37 mouse cellular contexts compared by ENCODE assay signal in genomic region chr10:79628377-79628776, GRCm38 (mm10). TPM values are rescaled to one million over a fixed set of nuclear protein-coding genes. Genes with fewer than 3 reads are reported as not detected.
DNase-seq lines count a peak whose midpoint lies in the region; ATAC-seq lines count a peak whose summit lies in the region.
"Had no signal": no experiment of that assay in that cellular context is flagged by ENCODE, and none has a peak within 500 bp of the region (broad histone marks: within the 10 kb centered on the region; RNA-seq: fewer than 3 reads in every experiment).

No protein-coding gene starts in this region.

- no peak overlapping the region for H3K4me2 ChIP-seq in forebrain, embryonic 15.5 days (replicated peaks)
- no peak overlapping the region for H3K4me2 ChIP-seq in forebrain, embryonic 16.5 days (ENCODE audit: low read length)
- H3K4me2 ChIP-seq: embryonic facial prominence, embryonic 13.5 days; heart, embryonic 12.5 days; heart, embryonic 15.5 days; hindbrain, embryonic 12.5 days; hindbrain, embryonic 15.5 days; intestine, embryonic 15.5 days had no signal

- no peaks in the 10 kb centered on the region for H3K27me3 ChIP-seq in forebrain, embryonic 15.5 days
- no peaks in the 10 kb centered on the region for H3K27me3 ChIP-seq in forebrain, embryonic 10.5 days (ENCODE audit: poor library complexity, severe bottlenecking)
- H3K27me3 ChIP-seq in forebrain, embryonic 16.5 days (replicated peaks; ENCODE audit: control insufficient read depth, insufficient read depth, low read length) = no peaks in the 10 kb centered on the region
- H3K27me3 ChIP-seq: embryonic facial prominence, embryonic 13.5 days; hindbrain, embryonic 12.5 days; hindbrain, embryonic 15.5 days; intestine, embryonic 15.5 days had no signal

- 62% methylated on average over 5 of the region's 5 CpGs for WGBS in forebrain, embryonic 15.5 days
- 90% methylated on average over 5 of the region's 5 CpGs for WGBS in forebrain, embryonic 10.5 days
- WGBS in forebrain, embryonic 16.5 days = 55% methylated on average over 5 of the region's 5 CpGs

- H3K4me1 ChIP-seq in forebrain, embryonic 15.5 days = peaks cover 29% of the 10 kb centered on the region
- peaks cover 2% of the 10 kb centered on the region; the same call in 1 of the 2 replicates for H3K4me1 ChIP-seq in forebrain, embryonic 10.5 days
- peaks cover 7% of the 10 kb centered on the region for H3K4me1 ChIP-seq in forebrain, embryonic 16.5 days (replicated peaks; ENCODE audit: control insufficient read depth, insufficient read depth, low read length)
- H3K4me1 ChIP-seq: embryonic facial prominence, embryonic 13.5 days; heart, embryonic 12.5 days; heart, embryonic 15.5 days; hindbrain, embryonic 12.5 days; intestine, embryonic 15.5 days had no signal

- no peak overlapping the region for H3K27ac ChIP-seq in forebrain, embryonic 15.5 days (replicated peaks)
- no peak overlapping the region for H3K27ac ChIP-seq in forebrain, embryonic 10.5 days
- peak overlapping the region; percentile 39; the same call in 1 of the 2 replicates for H3K27ac ChIP-seq in forebrain, embryonic 16.5 days (ENCODE audit: low read length)
- H3K27ac ChIP-seq: embryonic facial prominence, embryonic 10.5 days; embryonic facial prominence, embryonic 13.5 days; gastrocnemius, adult 2 months; heart, embryonic 15.5 days; hindbrain, embryonic 12.5 days; hindbrain, embryonic 15.5 days; intestine, embryonic 15.5 days had no signal

- ATAC-seq in forebrain, embryonic 15.5 days (replicated peaks) = 0 out of 2 replicates have a peak, but pooled peaks have one; percentile 12
- peak; percentile 74 for ATAC-seq in forebrain, embryonic 16.5 days
- ATAC-seq: intestine, embryonic 15.5 days; Patski had no signal

- no peak overlapping the region for H3K9ac ChIP-seq in forebrain, embryonic 15.5 days (replicated peaks)
- H3K9ac ChIP-seq in forebrain, embryonic 16.5 days (replicated peaks; ENCODE audit: low read depth, low read length) = no peak overlapping the region
- H3K9ac ChIP-seq: embryonic facial prominence, embryonic 13.5 days; heart, embryonic 12.5 days; heart, embryonic 15.5 days; hindbrain, embryonic 12.5 days; hindbrain, embryonic 15.5 days; intestine, embryonic 15.5 days had no signal

- peak; percentile 47 to 62 for DNase-seq in cerebellum, postnatal 14 days
- no peak for DNase-seq in cerebellum, adult 11-12 months
- no peak for DNase-seq in forebrain, embryonic 10.5 days (ENCODE audit: extremely low spot score, low spot score)
- DNase-seq in left cerebral cortex, postnatal 4 days = peak; percentile 53
- DNase-seq in left cerebral cortex, adult 18-20 months (ENCODE audit: low spot score in 2 of 2) = no peak
- DNase-seq in heart, adult 11 months = no peak
- DNase-seq: adrenal gland, postnatal 10 days; adrenal gland, postnatal 36 days; B cell, adult 2 months; cerebellum, adult 11 months; cerebellum, adult 8-10 months; cerebellum, postnatal 36 days; embryo, embryonic 11 days; gastrocnemius, adult 2 months; gastrocnemius, postnatal 14 days; heart, adult 18-20 months; heart, postnatal 10 days; heart, postnatal 36 days; kidney, adult 11 months; kidney, adult 8-10 months had no signal

- no peaks in the 10 kb centered on the region for H3K9me3 ChIP-seq in forebrain, embryonic 15.5 days
- H3K9me3 ChIP-seq in forebrain, embryonic 10.5 days = no peaks in the 10 kb centered on the region; the same call in 1 of the 2 replicates
- H3K9me3 ChIP-seq in forebrain, embryonic 16.5 days (ENCODE audit: control insufficient read depth, low read length) = no peaks in the 10 kb centered on the region
- H3K9me3 ChIP-seq: embryonic facial prominence, embryonic 10.5 days; embryonic facial prominence, embryonic 13.5 days; G1E; heart, embryonic 12.5 days; heart, embryonic 15.5 days; hindbrain, embryonic 15.5 days; intestine, embryonic 15.5 days had no signal

- intact Hi-C loops in left cerebral cortex, postnatal 4 days (cut with DNase I) = no loop called here

- H3K36me3 ChIP-seq in forebrain, embryonic 15.5 days = no peaks in the 10 kb centered on the region
- H3K36me3 ChIP-seq in forebrain, embryonic 10.5 days (replicated peaks) = peaks cover 6% of the 10 kb centered on the region; the same call in 1 of the 2 replicates
- no peaks in the 10 kb centered on the region for H3K36me3 ChIP-seq in forebrain, embryonic 16.5 days (ENCODE audit: control insufficient read depth, insufficient read depth)
- H3K36me3 ChIP-seq: G1E; heart, embryonic 12.5 days; heart, embryonic 15.5 days; hindbrain, embryonic 15.5 days; intestine, embryonic 15.5 days had no signal

- H3K4me3 ChIP-seq in forebrain, embryonic 15.5 days = no peak overlapping the region
- no peak overlapping the region for H3K4me3 ChIP-seq in forebrain, embryonic 10.5 days
- H3K4me3 ChIP-seq in forebrain, embryonic 16.5 days (replicated peaks; ENCODE audit: low read length) = no peak overlapping the region
- H3K4me3 ChIP-seq: embryonic facial prominence, embryonic 10.5 days; embryonic facial prominence, embryonic 13.5 days; erythroblast, embryonic 14.5 days; gastrocnemius, adult 2 months; heart, embryonic 12.5 days; heart, embryonic 15.5 days; hindbrain, embryonic 12.5 days; hindbrain, embryonic 15.5 days; intestine, embryonic 15.5 days had no signal

RNA-seq across cellular contexts. Expression of gene Shc2, which starts 9.3 kb away (rescaled TPM):
- polyA plus RNA-seq in forebrain, embryonic 15.5 days (2015; fragmentation: Nextera tagmentation; extraction: Ambion mirVana) = 15.1 and 15.3 TPM in 2 replicates
- 9.5 and 12.4 TPM in 2 replicates for polyA plus RNA-seq in forebrain, embryonic 10.5 days (2016; fragmentation: Nextera tagmentation; extraction: Ambion mirVana)
- total RNA-seq in left cerebral cortex, postnatal 4 days (2021) = 10 to 100 TPM; 46.0 to 49.8 TPM
- total RNA-seq in left cerebral cortex, adult 18-20 months (2021) = 10 to 100 TPM; 44.3 to 50.1 TPM
- polyA plus RNA-seq in forebrain, embryonic 16.5 days (2015; fragmentation: Nextera tagmentation; extraction: Ambion mirVana) = 12.3 and 16.0 TPM in 2 replicates
- total RNA-seq: CH12.LX had no signal
- polyA plus RNA-seq: erythroblast, embryonic 14.5 days; G1E had no signal

RNA-seq across cellular contexts. Expression of gene C2cd4c, which starts 14.6 kb away (rescaled TPM):
- 0.22 and 0.27 TPM in 2 replicates for polyA plus RNA-seq in forebrain, embryonic 15.5 days (2015; fragmentation: Nextera tagmentation; extraction: Ambion mirVana)
- polyA plus RNA-seq in forebrain, embryonic 10.5 days (2016; fragmentation: Nextera tagmentation; extraction: Ambion mirVana) = not detected in 2 replicates
- total RNA-seq in left cerebral cortex, postnatal 4 days (2021) = 10 to 100 TPM; 20.7 to 24.4 TPM
- 10 to 100 TPM; 16.7 to 18.6 TPM for total RNA-seq in left cerebral cortex, adult 18-20 months (2021)
- polyA plus RNA-seq in forebrain, embryonic 16.5 days (2015; fragmentation: Nextera tagmentation; extraction: Ambion mirVana) = 0.25 and 0.32 TPM in 2 replicates
- total RNA-seq: G1E; heart, postnatal 10 days had no signal
- polyA plus RNA-seq: embryonic facial prominence, embryonic 10.5 days; embryonic facial prominence, embryonic 13.5 days; erythroblast, embryonic 14.5 days; G1E; heart, embryonic 12.5 days; heart, embryonic 15.5 days; Patski had no signal

RNA-seq across cellular contexts. Expression of gene Odf3l2, which starts 17.2 kb away (rescaled TPM):
- 0.32 TPM in 1 of 2 replicates, not detected in the other for polyA plus RNA-seq in forebrain, embryonic 15.5 days (2015; fragmentation: Nextera tagmentation; extraction: Ambion mirVana)
- not detected in 2 replicates for polyA plus RNA-seq in forebrain, embryonic 10.5 days (2016; fragmentation: Nextera tagmentation; extraction: Ambion mirVana)
- under 1 TPM; 0.38 to 0.40 TPM for total RNA-seq in left cerebral cortex, postnatal 4 days (2021)
- total RNA-seq in left cerebral cortex, adult 18-20 months (2021) = under 1 TPM in 1 of 2 experiments, not detected in 1; 0.82 TPM
- polyA plus RNA-seq in forebrain, embryonic 16.5 days (2015; fragmentation: Nextera tagmentation; extraction: Ambion mirVana) = 0.28 TPM in 1 of 2 replicates, not detected in the other
- total RNA-seq: adrenal gland, adult 18-20 months; adrenal gland, postnatal 10 days; adrenal gland, postnatal 36 days; CH12.LX; gastrocnemius, postnatal 4 days; heart, adult 18-20 months; heart, postnatal 10 days; heart, postnatal 36 days had no signal
- polyA plus RNA-seq: embryonic facial prominence, embryonic 10.5 days; embryonic facial prominence, embryonic 13.5 days; erythroblast, embryonic 14.5 days; G1E; heart, embryonic 12.5 days; heart, embryonic 15.5 days; hindbrain, embryonic 12.5 days; intestine, embryonic 15.5 days; Patski had no signal

RNA-seq across cellular contexts. Expression of gene Madcam1, which starts 36.0 kb away (rescaled TPM):
- 0.95 and 1.3 TPM in 2 replicates for polyA plus RNA-seq in forebrain, embryonic 15.5 days (2015; fragmentation: Nextera tagmentation; extraction: Ambion mirVana)
- polyA plus RNA-seq in forebrain, embryonic 10.5 days (2016; fragmentation: Nextera tagmentation; extraction: Ambion mirVana) = 0.90 and 1.5 TPM in 2 replicates
- under 1 TPM; 0.72 to 0.84 TPM for total RNA-seq in left cerebral cortex, postnatal 4 days (2021)
- total RNA-seq in left cerebral cortex, adult 18-20 months (2021) = not detected
- polyA plus RNA-seq in forebrain, embryonic 16.5 days (2015; fragmentation: Nextera tagmentation; extraction: Ambion mirVana) = 0.57 and 1.0 TPM in 2 replicates
- total RNA-seq: adrenal gland, adult 18-20 months; adrenal gland, postnatal 36 days; G1E; gastrocnemius, adult 2 months; gastrocnemius, postnatal 14 days; heart, postnatal 36 days had no signal
- polyA plus RNA-seq: cortical plate, adult 2 months; erythroblast, embryonic 14.5 days; frontal cortex, adult 2 months; G1E; Patski had no signal

RNA-seq across cellular contexts. Expression of gene Tpgs1, which starts 40.8 kb away (rescaled TPM):
- polyA plus RNA-seq in forebrain, embryonic 15.5 days (2015; fragmentation: Nextera tagmentation; extraction: Ambion mirVana) = 80.0 and 83.6 TPM in 2 replicates
- 59.7 and 63.8 TPM in 2 replicates for polyA plus RNA-seq in forebrain, embryonic 10.5 days (2016; fragmentation: Nextera tagmentation; extraction: Ambion mirVana)
- 10 to 100 TPM; 57.0 to 59.9 TPM for total RNA-seq in left cerebral cortex, postnatal 4 days (2021)
- 10 to 100 TPM; 69.8 to 77.1 TPM for total RNA-seq in left cerebral cortex, adult 18-20 months (2021)
- 75.9 and 76.6 TPM in 2 replicates for polyA plus RNA-seq in forebrain, embryonic 16.5 days (2015; fragmentation: Nextera tagmentation; extraction: Ambion mirVana)

Comparison
In these comparisons a context has a peak if more than half of its experiments do, and no peak if none do; other contexts are left out.
1. DNase-seq: peak in cerebellum, postnatal 14 days (2 of 2) and left cerebral cortex, postnatal 4 days (single experiment); none in cerebellum, adult 11-12 months (single experiment), forebrain, embryonic 10.5 days (single experiment), left cerebral cortex, adult 18-20 months (0 of 2) and heart, adult 11 months (single experiment).